ENCODE assay signal across 17 mouse cellular contexts in the genomic region with DNA sequence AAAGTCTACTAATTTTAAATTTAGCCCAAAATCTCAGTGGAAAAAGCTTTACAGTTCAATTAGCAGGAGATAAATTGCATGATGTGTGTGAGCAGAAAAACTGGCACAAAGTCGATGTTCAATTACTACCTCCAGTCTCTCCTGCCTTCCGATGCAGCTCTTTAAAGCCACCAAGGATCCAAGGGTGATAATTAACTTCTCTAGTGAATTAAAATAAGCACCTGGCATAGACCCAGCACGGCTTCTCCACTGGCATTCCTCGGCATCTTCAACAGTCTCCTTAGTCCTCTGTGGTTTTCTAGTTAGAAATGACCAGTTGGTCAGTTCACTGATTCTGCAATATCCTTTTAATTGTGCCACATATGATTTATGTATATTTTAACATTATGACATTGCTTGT.
A peak's percentile ranks its signal among the peaks of the same experiment; 100 is the strongest.
DNase-seq lines count a peak whose midpoint lies in the region; ATAC-seq and TF ChIP-seq lines count a peak whose summit lies in the region.
"Had no signal": no experiment of that assay in that cellular context is flagged by ENCODE, and none has a peak within 500 bp of the region (broad histone marks: within the 10 kb centered on the region; RNA-seq: fewer than 3 reads in every experiment).

No protein-coding gene starts in this region.

- no peak for TF ChIP-seq CTCF in brain, embryonic 14.5 days (IDR thresholded peaks at IDR 0.05; ENCODE audit: borderline replicate concordance, extremely low read depth, insufficient read depth, insufficient read length)

- no peak overlapping the region for H3K4me2 ChIP-seq in kidney, embryonic 15.5 days
- H3K4me2 ChIP-seq: neural tube, embryonic 15.5 days had no signal

- no peaks in the 10 kb centered on the region for H3K36me3 ChIP-seq in kidney, embryonic 15.5 days
- H3K36me3 ChIP-seq: heart, embryonic 10.5 days; hindbrain, embryonic 15.5 days; neural tube, embryonic 15.5 days had no signal

- H3K27ac ChIP-seq in kidney, embryonic 15.5 days = no peak overlapping the region
- H3K27ac ChIP-seq: heart, embryonic 10.5 days; hindbrain, embryonic 15.5 days; neural tube, embryonic 15.5 days had no signal

- no peaks in the 10 kb centered on the region for H3K27me3 ChIP-seq in kidney, embryonic 15.5 days
- H3K27me3 ChIP-seq: hindbrain, embryonic 15.5 days; neural tube, embryonic 15.5 days had no signal

- no peaks in the 10 kb centered on the region for H3K9me3 ChIP-seq in kidney, embryonic 15.5 days (replicated peaks)
- H3K9me3 ChIP-seq: heart, embryonic 10.5 days; hindbrain, embryonic 15.5 days; neural tube, embryonic 15.5 days had no signal

- TF ChIP-seq POLR2A in brain, embryonic 14.5 days (IDR thresholded peaks at IDR 0.05; ENCODE audit: borderline replicate concordance, extremely low read depth, insufficient read depth, insufficient read length, poor library complexity, severe bottlenecking) = no peak

- peak; percentile 14 to 15 for DNase-seq in cerebellum, postnatal 14 days
- DNase-seq in kidney, adult 11 months = peak; percentile 20
- peak; percentile 75 for DNase-seq in brain, embryonic 14.5 days (ENCODE audit: low read depth)
- peak; percentile 49 for DNase-seq in kidney, postnatal 10 days
- DNase-seq in spleen, postnatal 36 days (ENCODE audit: low spot score in 2 of 2) = no peak
- DNase-seq in gastrocnemius, postnatal 25 days = no peak
- DNase-seq: cerebellum, adult 8-10 months; layer of hippocampus, postnatal 36 days; lung, postnatal 4 days; thymus, adult 18-20 months; thymus, postnatal 36 days had no signal

- H3K9ac ChIP-seq in kidney, embryonic 15.5 days = no peak overlapping the region
- H3K9ac ChIP-seq: hindbrain, embryonic 15.5 days; neural tube, embryonic 15.5 days had no signal

- WGBS in kidney, embryonic 15.5 days = 60% methylated on average over 4 of the region's 4 CpGs

- H3K4me1 ChIP-seq in kidney, embryonic 15.5 days = no peaks in the 10 kb centered on the region

- H3K4me3 ChIP-seq in kidney, embryonic 15.5 days (replicated peaks) = no peak overlapping the region
- H3K4me3 ChIP-seq: hindbrain, embryonic 15.5 days; neural tube, embryonic 15.5 days had no signal

- no peak for ATAC-seq in cerebellum, adult (ENCODE audit: insufficient number of reproducible peaks, low FRiP score, low TSS enrichment)
- ATAC-seq in kidney, embryonic 15.5 days (replicated peaks; ENCODE audit: low FRiP score) = no peak
- ATAC-seq: intestine, embryonic 16.5 days had no signal

Comparison
In these comparisons a context has a peak if more than half of its experiments do, and no peak if none do; other contexts are left out.
1. DNase-seq: peak in cerebellum, postnatal 14 days (2 of 2), kidney, adult 11 months (single experiment), brain, embryonic 14.5 days (single experiment) and kidney, postnatal 10 days (single experiment); none in spleen, postnatal 36 days (0 of 2) and gastrocnemius, postnatal 25 days (single experiment).